Mouse (Mus musculus): ENCODE data around the gene Hdac9. TPM values are rescaled to one million over a fixed set of nuclear protein-coding genes. Genes with fewer than 3 reads are reported as not detected.

Hdac9 gene
- polyA plus RNA-seq, 1 experiment from 2014 or later = 10.9 TPM

- H3K4me3 ChIP-seq (ENCODE audit: low read depth, low read length) = no peak overlapping the region
- no peak overlapping the region for H3K4me2 ChIP-seq (ENCODE audit: low read depth)
- 58% methylated on average over 3 of the region's 3 CpGs for WGBS
- no peaks in the 10 kb centered on the region for H3K27me3 ChIP-seq (ENCODE audit: control insufficient read depth, insufficient read depth, low read length)
- DNase-seq (ENCODE audit: low spot score) (no peak), ATAC-seq (ENCODE audit: insufficient read depth, low FRiP score, low TSS enrichment) (no peak)
- no peaks in the 10 kb centered on the region for H3K4me1 ChIP-seq (ENCODE audit: control insufficient read depth, insufficient read depth, low read length)
- no peak overlapping the region for H3K9ac ChIP-seq (ENCODE audit: low read length)
- no peak overlapping the region for H3K27ac ChIP-seq (ENCODE audit: low read depth, low read length)
- no peaks in the 10 kb centered on the region for H3K9me3 ChIP-seq (ENCODE audit: control insufficient read depth, low read length)
- H3K36me3 ChIP-seq (ENCODE audit: control insufficient read depth, insufficient read depth, low read length) = no peaks in the 10 kb centered on the region
Measured at GRCm38 (mm10) chr12:34407143-34407542, 509.8 kb downstream of the Hdac9 start.

- WGBS = 94% methylated on average over 7 of the region's 7 CpGs
Measured at GRCm38 (mm10) chr12:34402065-34402464, 514.8 kb downstream of the Hdac9 start.

GRCm38 (mm10) chr12:34398611-34399010 is 518.3 kb downstream of the Hdac9 start:
- DNase-seq (ENCODE audit: low spot score) (no peak), ATAC-seq (ENCODE audit: insufficient read depth, low FRiP score, low TSS enrichment) (no peak)
- WGBS = 80% methylated on average over 10 of the region's 10 CpGs

More at GRCm38 (mm10) chr12:34402065-34402464, 514.8 kb downstream of the Hdac9 start:
- Histone ChIP-seq H3K4me2 (ENCODE audit: low read depth) (no peak overlapping the region), H3K27ac (ENCODE audit: low read depth, low read length) (no peak overlapping the region), H3K27me3 (ENCODE audit: control insufficient read depth, insufficient read depth, low read length) (no peaks in the 10 kb centered on the region), H3K9ac (ENCODE audit: low read length) (no peak overlapping the region), H3K4me3 (ENCODE audit: low read depth, low read length) (no peak overlapping the region), H3K36me3 (ENCODE audit: control insufficient read depth, insufficient read depth, low read length) (no peaks in the 10 kb centered on the region), H3K4me1 (ENCODE audit: control insufficient read depth, insufficient read depth, low read length) (no peaks in the 10 kb centered on the region), H3K9me3 (ENCODE audit: control insufficient read depth, low read length) (no peaks in the 10 kb centered on the region)
- no peak for ATAC-seq (ENCODE audit: insufficient read depth, low FRiP score, low TSS enrichment)
- no peak for DNase-seq (ENCODE audit: low spot score)

GRCm38 (mm10) chr12:34394342-34394741 is 522.6 kb downstream of the Hdac9 start:
- H3K27me3 ChIP-seq (ENCODE audit: control insufficient read depth, insufficient read depth, low read length) = no peaks in the 10 kb centered on the region
- 61% methylated on average over 3 of the region's 3 CpGs for WGBS
- H3K4me1 ChIP-seq (ENCODE audit: control insufficient read depth, insufficient read depth, low read length) = no peaks in the 10 kb centered on the region
- H3K9ac ChIP-seq (ENCODE audit: low read length) = no peak overlapping the region
- no peak for ATAC-seq (ENCODE audit: insufficient read depth, low FRiP score, low TSS enrichment)
- H3K9me3 ChIP-seq (ENCODE audit: control insufficient read depth, low read length) = no peaks in the 10 kb centered on the region
- no peak overlapping the region for H3K27ac ChIP-seq (ENCODE audit: low read depth, low read length)
- DNase-seq (ENCODE audit: low spot score) = no peak
- H3K4me2 ChIP-seq (ENCODE audit: low read depth) = no peak overlapping the region
- H3K36me3 ChIP-seq (ENCODE audit: control insufficient read depth, insufficient read depth, low read length) = no peaks in the 10 kb centered on the region
- H3K4me3 ChIP-seq (ENCODE audit: low read depth, low read length) = no peak overlapping the region

More at GRCm38 (mm10) chr12:34398611-34399010, 518.3 kb downstream of the Hdac9 start:
- Histone ChIP-seq H3K4me1 (ENCODE audit: control insufficient read depth, insufficient read depth, low read length) (no peaks in the 10 kb centered on the region), H3K9ac (ENCODE audit: low read length) (no peak overlapping the region), H3K27ac (ENCODE audit: low read depth, low read length) (no peak overlapping the region), H3K36me3 (ENCODE audit: control insufficient read depth, insufficient read depth, low read length) (no peaks in the 10 kb centered on the region), H3K4me3 (ENCODE audit: low read depth, low read length) (no peak overlapping the region), H3K27me3 (ENCODE audit: control insufficient read depth, insufficient read depth, low read length) (no peaks in the 10 kb centered on the region), H3K4me2 (ENCODE audit: low read depth) (no peak overlapping the region), H3K9me3 (ENCODE audit: control insufficient read depth, low read length) (no peaks in the 10 kb centered on the region)

GRCm38 (mm10) chr12:34379681-34380080 is 537.2 kb downstream of the Hdac9 start:
- no peaks in the 10 kb centered on the region for H3K4me1 ChIP-seq (ENCODE audit: control insufficient read depth, insufficient read depth, low read length)
- ATAC-seq (ENCODE audit: insufficient read depth, low FRiP score, low TSS enrichment) = no peak
- H3K36me3 ChIP-seq (ENCODE audit: control insufficient read depth, insufficient read depth, low read length) = no peaks in the 10 kb centered on the region

GRCm38 (mm10) chr12:34378637-34379036 is 538.3 kb downstream of the Hdac9 start:
- H3K4me3 ChIP-seq (ENCODE audit: low read depth, low read length) = no peak overlapping the region
- H3K4me1 ChIP-seq (ENCODE audit: control insufficient read depth, insufficient read depth, low read length) = no peaks in the 10 kb centered on the region
- no peaks in the 10 kb centered on the region for H3K27me3 ChIP-seq (ENCODE audit: control insufficient read depth, insufficient read depth, low read length)
- H3K4me2 ChIP-seq (ENCODE audit: low read depth) = no peak overlapping the region
- no peak overlapping the region for H3K9ac ChIP-seq (ENCODE audit: low read length)
- no peak overlapping the region for H3K27ac ChIP-seq (ENCODE audit: low read depth, low read length)
- ATAC-seq (ENCODE audit: insufficient read depth, low FRiP score, low TSS enrichment) (no peak), DNase-seq (ENCODE audit: low spot score) (no peak)
- H3K9me3 ChIP-seq (ENCODE audit: control insufficient read depth, low read length) = no peaks in the 10 kb centered on the region
- H3K36me3 ChIP-seq (ENCODE audit: control insufficient read depth, insufficient read depth, low read length) = no peaks in the 10 kb centered on the region
- WGBS = 86% methylated on average over 4 of the region's 4 CpGs

More at GRCm38 (mm10) chr12:34379681-34380080, 537.2 kb downstream of the Hdac9 start:
- Histone ChIP-seq H3K9me3 (ENCODE audit: control insufficient read depth, low read length) (no peaks in the 10 kb centered on the region), H3K4me3 (ENCODE audit: low read depth, low read length) (no peak overlapping the region), H3K9ac (ENCODE audit: low read length) (no peak overlapping the region), H3K27me3 (ENCODE audit: control insufficient read depth, insufficient read depth, low read length) (no peaks in the 10 kb centered on the region), H3K4me2 (ENCODE audit: low read depth) (no peak overlapping the region), H3K27ac (ENCODE audit: low read depth, low read length) (no peak overlapping the region)
- DNase-seq (ENCODE audit: low spot score) = no peak
- WGBS = 68% methylated on average over 1 of the region's 1 CpGs

- H3K9me3 ChIP-seq (ENCODE audit: control insufficient read depth, low read length) = no peaks in the 10 kb centered on the region
- no peak overlapping the region for H3K4me3 ChIP-seq (ENCODE audit: low read depth, low read length)
- no peak overlapping the region for H3K4me2 ChIP-seq (ENCODE audit: low read depth)
- DNase-seq (ENCODE audit: low spot score) = no peak
- H3K9ac ChIP-seq (ENCODE audit: low read length) = no peak overlapping the region
- no peak for ATAC-seq (ENCODE audit: insufficient read depth, low FRiP score, low TSS enrichment)
- H3K36me3 ChIP-seq (ENCODE audit: control insufficient read depth, insufficient read depth, low read length) = no peaks in the 10 kb centered on the region
- 5% methylated on average over 6 of the region's 6 CpGs for WGBS
- no peaks in the 10 kb centered on the region for H3K27me3 ChIP-seq (ENCODE audit: control insufficient read depth, insufficient read depth, low read length)
- H3K27ac ChIP-seq (ENCODE audit: low read depth, low read length) = no peak overlapping the region
- H3K4me1 ChIP-seq (ENCODE audit: control insufficient read depth, insufficient read depth, low read length) = no peaks in the 10 kb centered on the region
Measured at GRCm38 (mm10) chr12:34351906-34352305, 565.0 kb downstream of the Hdac9 start.

GRCm38 (mm10) chr12:34347529-34347928 is 569.4 kb downstream of the Hdac9 start:
- Histone ChIP-seq H3K4me3 (ENCODE audit: low read depth, low read length) (no peak overlapping the region), H3K27ac (ENCODE audit: low read depth, low read length) (no peak overlapping the region), H3K36me3 (ENCODE audit: control insufficient read depth, insufficient read depth, low read length) (no peaks in the 10 kb centered on the region), H3K4me1 (ENCODE audit: control insufficient read depth, insufficient read depth, low read length) (no peaks in the 10 kb centered on the region), H3K9ac (ENCODE audit: low read length) (no peak overlapping the region), H3K4me2 (ENCODE audit: low read depth) (no peak overlapping the region), H3K9me3 (ENCODE audit: control insufficient read depth, low read length) (no peaks in the 10 kb centered on the region), H3K27me3 (ENCODE audit: control insufficient read depth, insufficient read depth, low read length) (no peaks in the 10 kb centered on the region)
- WGBS = 53% methylated on average over 2 of the region's 2 CpGs
- ATAC-seq (ENCODE audit: insufficient read depth, low FRiP score, low TSS enrichment) = 0 out of 2 replicates have a peak, but pooled peaks have one; percentile 41
- no peak for DNase-seq (ENCODE audit: low spot score)

GRCm38 (mm10) chr12:34342761-34343160 is 574.1 kb downstream of the Hdac9 start:
- Histone ChIP-seq H3K27ac (ENCODE audit: low read depth, low read length) (no peak overlapping the region), H3K9me3 (ENCODE audit: control insufficient read depth, low read length) (no peaks in the 10 kb centered on the region), H3K4me2 (ENCODE audit: low read depth) (no peak overlapping the region), H3K27me3 (ENCODE audit: control insufficient read depth, insufficient read depth, low read length) (no peaks in the 10 kb centered on the region), H3K4me3 (ENCODE audit: low read depth, low read length) (no peak overlapping the region), H3K4me1 (ENCODE audit: control insufficient read depth, insufficient read depth, low read length) (no peaks in the 10 kb centered on the region), H3K36me3 (ENCODE audit: control insufficient read depth, insufficient read depth, low read length) (no peaks in the 10 kb centered on the region), H3K9ac (ENCODE audit: low read length) (no peak overlapping the region)
- DNase-seq (ENCODE audit: low spot score) (no peak), ATAC-seq (ENCODE audit: insufficient read depth, low FRiP score, low TSS enrichment) (no peak)
- 61% methylated on average over 2 of the region's 2 CpGs for WGBS

Data from neural tube, embryonic 11.5 days (tissue).